Mouse (Mus musculus) spleen, adult 2 months (tissue): ENCODE data around the gene Fam131a.

ENCODE experiments used
- CTCF ChIP-seq: fragments of 200-500 bp; IDR thresholded peaks from 2 replicates; pipeline ENCODE4 v1.5.1; 2011; ENCODE audit warnings: mild to moderate bottlenecking, inconsistent platforms; ENCODE audit not compliant: insufficient read depth, insufficient read length, insufficient replicate concordance; ENCODE audit errors: extremely low read depth
- POLR2A ChIP-seq: fragments of 200-500 bp; IDR thresholded peaks from 2 replicates; pipeline ENCODE4 v1.6.1; 2011; ENCODE audit warnings: low read depth, low read length, inconsistent platforms

GRCm38 (mm10) chr16:20733731-20734730 is 41.0 kb downstream of the Fam131a start, which contains the start of gene Thpo:
- TF ChIP-seq CTCF (no peak), POLR2A (no peak)
